Mouse (Mus musculus) lung, adult 2 months (tissue): Measurements from ENCODE around the gene Trpv2. TPM values are rescaled to one million over a fixed set of nuclear protein-coding genes. Genes with fewer than 3 reads are reported as not detected.
"Not testable (repeated sequence)": the region's sequence is repeated elsewhere in the genome, so short reads cannot be mapped to it uniquely, and the experiment has no call there.

Experiments used
- DNase-seq: peaks from one replicate; pipeline ENCODE4 v3.0.0; 2022
- H3K4me1 ChIP-seq: fragments of 200-500 bp; 2 replicates; pipeline ENCODE4 v1.6.1; 2011; ENCODE audit warnings: low read length; ENCODE audit not compliant: control insufficient read depth, insufficient read depth
- H3K4me3 ChIP-seq: fragments of 200-500 bp; replicated peaks from 2 replicates; pipeline ENCODE3; 2011; ENCODE audit warnings: low read depth, mild to moderate bottlenecking, control low read depth, low read length; ENCODE audit errors: extremely low read depth
- CTCF ChIP-seq: fragments of 200-500 bp; IDR thresholded peaks from 2 replicates; pipeline ENCODE4 v1.5.1; 2011; ENCODE audit warnings: mild to moderate bottlenecking, low read length, control low read depth; ENCODE audit not compliant: insufficient read depth
- POLR2A ChIP-seq: fragments of 200-500 bp; IDR thresholded peaks from 2 replicates; pipeline ENCODE4 v1.6.1; 2011; ENCODE audit warnings: low read depth, mild to moderate bottlenecking, control low read depth, low read length, borderline replicate concordance; ENCODE audit errors: extremely low read depth
- WGBS: fragments of 180-500 bp; shearing (Covaris S2); methylation state at CpG from one replicate; pipeline ENCODE4 v1.1.7; 2018; 5-methylcytosine and 5-hydroxymethylcytosine counted together
- polyA plus RNA-seq: library from polyadenylated mRNA; depleted of rRNA; stranded (reverse); fragments of >200 nt; gene quantifications from 2 replicates; pipeline ENCODE4 v1.2.3, GENCODE M21; 2012; rRNA removed

Gene Trpv2
- polyA plus RNA-seq, 1 experiment, result 21.8 TPM

DNA sequence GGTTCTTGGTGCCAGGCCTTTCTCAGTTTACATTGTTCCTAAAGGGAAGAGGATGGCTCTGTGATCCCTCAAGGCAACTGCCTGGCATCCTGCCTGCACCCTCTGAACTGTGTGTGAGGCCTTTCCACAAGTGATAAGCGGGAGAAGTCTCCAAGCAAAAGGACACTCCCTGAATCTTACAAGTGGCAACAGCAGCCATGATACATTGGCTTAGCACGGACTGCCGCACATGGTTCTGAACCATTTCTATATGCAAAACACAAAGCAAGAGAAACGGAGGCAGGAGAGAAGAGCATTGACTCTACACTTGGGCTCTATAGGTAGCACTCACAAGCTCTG lies 71.0 kb downstream of the Trpv2 start:
- TF ChIP-seq POLR2A (no peak), CTCF (no peak)
- 73% methylated on average over 4 of the region's 4 CpGs for WGBS
- Histone ChIP-seq H3K4me1 (peaks cover 17% of the 10 kb centered on the region), H3K4me3 (no peak overlapping the region)
- no peak for DNase-seq

DNA sequence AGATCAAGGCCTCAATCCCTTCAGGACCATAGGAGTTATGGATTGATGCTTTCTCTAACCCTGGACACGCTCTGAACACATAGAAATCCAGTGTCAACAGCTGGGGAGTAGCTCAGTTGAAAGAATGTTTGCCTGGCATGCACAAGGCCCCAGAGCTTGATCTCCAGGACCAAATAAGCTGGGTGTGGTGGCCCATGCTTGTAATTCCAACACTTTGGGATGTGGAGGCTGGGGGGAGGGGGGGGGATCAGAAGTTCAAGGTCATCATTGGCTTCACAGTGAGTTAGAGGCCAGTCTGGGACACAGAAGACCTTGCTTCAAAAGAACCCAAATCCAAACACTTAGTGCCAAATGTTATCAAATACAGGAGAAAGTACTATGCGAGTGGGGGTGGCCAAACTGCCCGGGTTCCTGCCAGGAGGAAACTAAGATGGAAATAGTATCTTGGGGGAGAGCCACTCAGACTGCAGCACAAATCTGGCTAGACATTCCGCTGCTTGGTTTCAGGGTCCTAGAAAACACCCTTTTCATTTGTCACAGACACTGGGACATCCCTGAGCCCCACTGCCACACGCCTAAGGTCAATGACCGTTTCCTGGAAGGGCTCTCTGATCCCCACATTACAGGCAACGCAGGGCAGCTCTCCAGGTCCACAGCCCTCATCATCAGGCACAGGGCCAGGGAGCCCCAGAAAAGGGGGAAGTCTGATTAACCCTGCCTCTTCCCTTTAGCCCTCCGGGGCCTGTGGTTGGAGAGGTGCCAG lies 71.6 kb downstream of the Trpv2 start:
- Histone ChIP-seq H3K4me1 (peaks cover 17% of the 10 kb centered on the region), H3K4me3 (no peak overlapping the region)
- peak; percentile 38 for DNase-seq
- 18% methylated on average over 8 of the region's 8 CpGs for WGBS
- TF ChIP-seq POLR2A, result no peak

DNA sequence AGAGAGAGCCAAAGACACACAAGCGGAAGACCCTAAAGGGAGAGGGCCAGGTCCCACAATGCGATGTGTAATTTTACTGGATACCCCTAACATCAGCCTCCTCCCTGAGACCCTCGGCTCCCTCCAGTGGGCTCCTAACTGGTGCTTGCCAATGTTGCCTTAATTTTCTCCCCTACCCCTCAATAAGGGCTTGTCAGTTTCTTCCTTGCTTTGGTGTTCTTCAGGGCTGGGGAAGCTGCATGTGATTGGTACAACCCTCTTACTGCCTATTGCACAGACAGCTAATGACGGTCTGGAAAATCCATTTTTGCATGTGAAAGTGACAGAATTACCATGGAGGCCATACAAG lies 72.2 kb downstream of the Trpv2 start:
- Histone ChIP-seq H3K4me3 (no peak overlapping the region), H3K4me1 (peaks cover 17% of the 10 kb centered on the region)
- no peak for TF ChIP-seq CTCF
- TF ChIP-seq POLR2A, result no peak
- WGBS, result 44% methylated on average over 4 of the region's 4 CpGs
- DNase-seq, result no peak

DNA sequence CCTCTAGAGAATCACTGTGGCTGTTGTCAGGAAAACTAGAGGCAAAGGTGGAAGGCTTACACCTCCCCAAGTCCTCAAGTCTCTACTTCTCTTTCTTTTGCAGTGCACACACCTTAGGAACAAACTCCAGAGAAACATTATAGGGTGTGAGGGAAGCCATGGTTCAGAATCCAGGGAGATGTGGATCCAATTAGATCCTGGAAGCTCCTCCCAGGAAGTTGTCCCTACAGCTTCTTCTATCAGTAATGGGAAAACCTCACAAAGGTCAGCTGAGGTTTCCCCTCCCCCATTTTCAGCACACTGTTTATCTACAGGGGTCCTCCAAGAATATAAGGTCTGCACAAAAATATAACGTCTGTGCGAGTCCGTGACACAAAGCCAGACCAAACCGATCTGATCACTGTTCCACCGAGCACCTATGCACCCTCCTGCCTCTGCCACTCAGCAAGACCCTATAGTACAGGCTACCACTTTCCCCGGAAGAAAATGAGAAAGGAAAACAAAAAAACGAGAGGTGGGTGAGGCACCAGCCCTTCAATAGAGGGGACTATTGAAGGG lies 72.8 kb downstream of the Trpv2 start:
- no peak for DNase-seq
- Histone ChIP-seq H3K4me3 (no peak overlapping the region), H3K4me1 (peaks cover 17% of the 10 kb centered on the region)
- 52% methylated on average over 7 of the region's 7 CpGs for WGBS
- no peak for TF ChIP-seq CTCF
- TF ChIP-seq POLR2A, result no peak

DNA sequence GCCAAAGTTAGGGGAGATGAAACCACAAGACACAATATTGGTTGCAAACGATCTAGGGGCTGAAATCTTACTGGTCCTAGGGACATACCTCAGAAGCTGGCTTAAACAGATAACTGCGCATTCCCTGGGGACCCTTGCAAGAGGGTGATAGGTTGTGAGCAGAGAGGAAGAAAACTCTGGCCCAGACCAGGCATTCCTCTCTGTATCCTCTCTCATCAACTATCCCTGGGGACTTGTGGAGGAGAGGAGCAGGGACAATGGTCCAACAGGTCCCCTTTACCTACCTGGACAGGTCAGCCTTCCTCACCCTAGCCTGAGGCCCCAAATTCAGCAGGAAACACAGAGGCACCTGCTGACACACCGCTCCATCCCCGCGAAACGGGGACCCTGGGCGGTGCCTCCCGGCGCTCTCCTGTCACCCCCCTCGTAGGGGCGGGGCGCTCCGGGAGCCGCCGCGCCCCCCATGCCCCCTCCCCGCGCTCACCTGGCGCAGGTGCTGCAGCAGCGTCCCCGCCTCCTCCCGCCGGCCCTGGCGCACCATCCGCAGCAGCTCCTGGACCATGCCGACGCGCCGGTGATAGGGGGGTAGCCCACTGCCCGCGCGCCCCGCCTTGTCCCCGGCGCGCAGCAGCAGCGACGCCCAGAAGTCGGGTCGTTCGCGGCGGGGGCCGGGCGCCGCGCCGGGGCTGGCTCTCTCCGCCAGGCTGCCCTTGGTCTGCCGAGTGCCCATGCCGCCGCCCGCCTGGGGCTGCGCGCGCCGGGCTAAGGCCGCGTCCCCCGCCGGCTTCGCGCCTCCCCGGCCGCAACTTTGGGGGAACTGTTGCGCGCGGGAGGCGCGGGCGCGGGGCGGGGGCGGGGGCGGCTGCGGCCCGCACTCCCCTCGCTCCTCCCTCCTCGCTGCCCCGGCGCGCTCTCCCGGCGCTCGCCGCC lies 73.6 kb downstream of the Trpv2 start, which contains the start of gene Lrrc75a:
Lrrc75a (minus strand) TSS at position 863 of the 930 bp plus-strand sequence.
- TF ChIP-seq CTCF (no peak), POLR2A (no peak)
- DNase-seq, result peak; percentile 58
- under 1% methylated on average over 63 of the region's 86 CpGs for WGBS
- Histone ChIP-seq H3K4me1 (peaks cover 15% of the 10 kb centered on the region), H3K4me3 (peak within 1 kb of the TSS; percentile 70)

- DNase-seq, result peak; percentile 93
- WGBS, result 3% methylated on average over 33 of the region's 53 CpGs
- TF ChIP-seq CTCF, result peak; percentile 37
- TF ChIP-seq POLR2A, result 0 out of 2 replicates have a peak, but pooled peaks have one; percentile 19
- H3K4me1 ChIP-seq, result peaks cover 8% of the 10 kb centered on the region; the same call in 1 of the 2 replicates
- H3K4me3 ChIP-seq, result peak within 1 kb of the TSS; percentile 70
These were observed 74.5 kb downstream of the Trpv2 start, which contains the start of gene Mmgt2 for GRCm38 (mm10) chr11:62648591-62649391. Gene Mmgt2 (plus strand): TSS chr11:62648664.

DNA sequence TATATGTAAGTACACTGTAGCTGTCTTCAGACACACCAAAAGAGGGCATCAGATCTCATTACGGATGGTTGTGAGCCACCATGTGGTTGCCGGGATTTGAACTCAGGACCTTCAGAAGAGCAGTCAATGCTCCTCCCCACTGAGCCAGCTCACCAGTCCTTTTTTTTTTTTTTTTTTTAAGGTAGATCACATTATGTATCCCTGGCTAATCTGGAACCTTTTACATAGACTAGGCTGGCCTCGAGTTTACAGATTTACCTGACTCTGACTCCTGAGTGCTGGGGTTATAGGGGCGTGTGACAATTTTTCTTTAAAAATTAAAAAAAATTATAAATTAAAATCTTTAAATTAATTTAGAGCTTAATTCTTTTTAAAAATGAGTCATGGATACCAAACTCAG lies 75.5 kb downstream of the Trpv2 start:
- not testable (repeated sequence) for H3K4me3 ChIP-seq, H3K4me1 ChIP-seq, DNase-seq
- 86% methylated on average over 4 of the region's 4 CpGs for WGBS

Other genes with a start within 250 kb of the Trpv2 start
- 4.5 and 5.3 TPM in 2 replicates for gene Pigl, start 116.0 kb upstream of the Trpv2 start, polyA plus RNA-seq
- gene Ncor1, start 115.9 kb upstream of the Trpv2 start, polyA plus RNA-seq, result 80.7 and 92.5 TPM in 2 replicates
- gene Cenpv, start 35.2 kb upstream of the Trpv2 start, polyA plus RNA-seq, result 14.4 and 14.8 TPM in 2 replicates
- gene Ubb, start 23.3 kb upstream of the Trpv2 start, polyA plus RNA-seq, result 1,478 and 1,739 TPM in 2 replicates
- 25.8 and 29.0 TPM in 2 replicates for gene Lrrc75a, start 74.0 kb downstream of the Trpv2 start, polyA plus RNA-seq
- gene Mmgt2, start 74.2 kb downstream of the Trpv2 start, polyA plus RNA-seq, result 38.6 and 38.8 TPM in 2 replicates
- 2.8 and 3.9 TPM in 2 replicates for gene Zfp287, start 157.4 kb downstream of the Trpv2 start, polyA plus RNA-seq
- gene Gm10428, start 178.6 kb downstream of the Trpv2 start, polyA plus RNA-seq, result not detected in 2 replicates
- 0.54 and 1.1 TPM in 2 replicates for gene Zfp286, start 215.0 kb downstream of the Trpv2 start, polyA plus RNA-seq
- gene Trim16, start 245.7 kb downstream of the Trpv2 start, polyA plus RNA-seq, result 23.7 and 24.5 TPM in 2 replicates